Mouse (Mus musculus) megakaryocyte, embryonic 14.5 days (primary cell): Measurements from ENCODE around the gene Cdk14.

Source experiments
- FLI1 ChIP-seq: IDR thresholded peaks from 2 replicates; pipeline ENCODE4 v1.6.1; 2012; ENCODE audit warnings: low read length, inconsistent platforms, mixed read lengths
- GATA1 ChIP-seq: IDR thresholded peaks from 3 replicates; pipeline ENCODE4 v1.6.1; 2012; ENCODE audit warnings: mixed read lengths, low read length, inconsistent platforms, borderline replicate concordance

DNA sequence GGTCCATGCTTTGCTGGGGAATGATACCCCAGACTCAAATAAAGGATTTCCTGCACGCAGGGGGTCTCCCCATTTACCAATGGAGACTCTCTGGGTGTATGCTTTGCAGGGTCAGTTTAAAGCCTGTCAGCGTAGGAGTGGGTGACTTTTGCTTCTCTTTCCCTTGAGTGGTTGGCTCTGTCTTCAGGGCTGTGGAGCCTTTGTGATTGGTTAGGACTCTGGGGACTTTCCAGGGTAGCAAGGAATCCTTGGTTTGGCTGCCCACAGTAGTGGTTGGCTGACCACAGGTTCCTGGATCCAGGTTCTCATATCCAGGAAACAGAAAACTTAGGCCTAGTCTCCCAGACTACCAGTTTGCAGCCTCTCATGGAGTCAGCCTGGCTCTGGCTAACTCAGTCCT, 76.4 kb downstream of the Cdk14 start:
- TF ChIP-seq GATA1 (no peak), FLI1 (no peak)
